23 mouse cellular contexts compared by ENCODE assay signal in genomic region chr8:84668731-84669485, GRCm38 (mm10). TPM values are rescaled to one million over a fixed set of nuclear protein-coding genes. Genes with fewer than 3 reads are reported as not detected.
DNase-seq lines count a peak whose midpoint lies in the region; ATAC-seq and TF ChIP-seq lines count a peak whose summit lies in the region.
"Had no signal": no experiment of that assay in that cellular context is flagged by ENCODE, and none has a peak within 500 bp of the region (broad histone marks: within the 10 kb centered on the region; RNA-seq: fewer than 3 reads in every experiment).

No protein-coding gene starts in this region.

- H3K27ac ChIP-seq in kidney, adult 2 months (ENCODE audit: insufficient read depth, low read depth, low read length): 0 out of 2 replicates have a peak overlapping the region, but pooled peaks have one; percentile 13
- no peak overlapping the region for H3K27ac ChIP-seq in kidney, embryonic 16.5 days (ENCODE audit: low read length)
- H3K27ac ChIP-seq in ES-Bruce4 (ENCODE audit: insufficient read depth, low read length): peak overlapping the region; percentile 78
- H3K27ac ChIP-seq: forebrain, embryonic 15.5 days; heart, embryonic 10.5 days; hindbrain, embryonic 14.5 days; limb, embryonic 13.5 days; liver, embryonic 15.5 days had no signal

- no peaks in the 10 kb centered on the region for H3K9me3 ChIP-seq in kidney, embryonic 16.5 days (ENCODE audit: low read length)
- H3K9me3 ChIP-seq in ES-Bruce4 (replicated peaks; ENCODE audit: control insufficient read depth, insufficient read depth, low read length, poor library complexity, severe bottlenecking): no peaks in the 10 kb centered on the region
- H3K9me3 ChIP-seq: forebrain, embryonic 15.5 days; heart, embryonic 10.5 days; limb, embryonic 13.5 days; liver, embryonic 15.5 days had no signal

- WGBS in kidney, adult 2 months: 50% methylated on average over 6 of the region's 6 CpGs
- 67% methylated on average over 6 of the region's 6 CpGs for WGBS in kidney, embryonic 16.5 days

- intact Hi-C loops in gastrocnemius, postnatal 36 days (cut with DNase I): no loop called here

- no peak for TF ChIP-seq EP300 in ES-Bruce4 (IDR thresholded peaks at IDR 0.05; ENCODE audit: insufficient read depth, low read depth, low read length)

- no peak for TF ChIP-seq POLR2A in kidney, adult 2 months (IDR thresholded peaks at IDR 0.05; ENCODE audit: low read depth, low read length)
- TF ChIP-seq POLR2A in ES-Bruce4 (IDR thresholded peaks at IDR 0.05; ENCODE audit: insufficient read depth, low read length): no peak

- DNase-seq in kidney, adult 2 months: peak; percentile 74
- peak; percentile 41 for DNase-seq in 416B (ENCODE audit: low read depth)
- DNase-seq in kidney, postnatal 25 days: peak; percentile 44 to 56
- DNase-seq in gastrocnemius, postnatal 36 days: no peak
- no peak for DNase-seq in adrenal gland, adult 18-20 months (ENCODE audit: low spot score in 2 of 2)
- DNase-seq: adrenal gland, postnatal 10 days; cerebellum, adult 18-20 months; cerebellum, postnatal 14 days; heart, postnatal 4 days; layer of hippocampus, postnatal 36 days; thymus, adult 2 months had no signal

- H3K4me3 ChIP-seq in kidney, adult 2 months (ENCODE audit: insufficient read depth, low read depth, low read length): no peak overlapping the region
- H3K4me3 ChIP-seq in kidney, embryonic 16.5 days (ENCODE audit: low read length): no peak overlapping the region
- H3K4me3 ChIP-seq in ES-Bruce4 (ENCODE audit: low read depth, low read length): no peak overlapping the region
- H3K4me3 ChIP-seq: forebrain, embryonic 15.5 days; heart, embryonic 10.5 days; limb, embryonic 13.5 days; liver, embryonic 15.5 days had no signal

- H3K4me2 ChIP-seq in kidney, embryonic 16.5 days (replicated peaks; ENCODE audit: low read depth, low read length): no peak overlapping the region
- H3K4me2 ChIP-seq: forebrain, embryonic 15.5 days; hindbrain, embryonic 14.5 days; limb, embryonic 13.5 days; liver, embryonic 15.5 days; midbrain, embryonic 11.5 days had no signal

- no peak overlapping the region for H3K9ac ChIP-seq in kidney, embryonic 16.5 days (replicated peaks; ENCODE audit: low read length)
- H3K9ac ChIP-seq in ES-Bruce4 (ENCODE audit: low read depth, poor library complexity, severe bottlenecking): 0 out of 2 replicates have a peak overlapping the region, but pooled peaks have one; percentile 1
- H3K9ac ChIP-seq: forebrain, embryonic 15.5 days; hindbrain, embryonic 14.5 days; limb, embryonic 13.5 days; liver, embryonic 15.5 days had no signal

- TF ChIP-seq CTCF in kidney, adult 2 months (conservative IDR thresholded peaks at IDR 0.05; ENCODE audit: insufficient read depth, insufficient read length, low read depth, low read length): no peak
- TF ChIP-seq CTCF in ES-Bruce4 (IDR thresholded peaks at IDR 0.05; ENCODE audit: low read depth, low read length): no peak

- H3K27me3 ChIP-seq in kidney, adult 2 months (replicated peaks; ENCODE audit: control insufficient read depth, insufficient read depth, low read length): no peaks in the 10 kb centered on the region
- H3K27me3 ChIP-seq in kidney, embryonic 16.5 days (ENCODE audit: insufficient read depth, low read length): no peaks in the 10 kb centered on the region
- H3K27me3 ChIP-seq in ES-Bruce4 (ENCODE audit: control insufficient read depth, insufficient read depth, low read length, poor library complexity, severe bottlenecking): no peaks in the 10 kb centered on the region
- H3K27me3 ChIP-seq: forebrain, embryonic 15.5 days; limb, embryonic 13.5 days; liver, embryonic 15.5 days had no signal

- H3K36me3 ChIP-seq in kidney, adult 2 months (ENCODE audit: control insufficient read depth, insufficient read depth, low read length): no peaks in the 10 kb centered on the region
- peaks cover 17% of the 10 kb centered on the region; the same call in 1 of the 2 replicates for H3K36me3 ChIP-seq in kidney, embryonic 16.5 days (ENCODE audit: insufficient read depth, low read length)
- peaks cover 28% of the 10 kb centered on the region for H3K36me3 ChIP-seq in ES-Bruce4 (ENCODE audit: control insufficient read depth, insufficient read depth, low read length, poor library complexity, severe bottlenecking)

- H3K4me1 ChIP-seq in kidney, adult 2 months (ENCODE audit: control insufficient read depth, insufficient read depth, low read length): peaks cover 11% of the 10 kb centered on the region
- peaks cover 20% of the 10 kb centered on the region; the same call in 1 of the 2 replicates for H3K4me1 ChIP-seq in kidney, embryonic 16.5 days (ENCODE audit: insufficient read depth, low read length)
- H3K4me1 ChIP-seq in ES-Bruce4 (ENCODE audit: control insufficient read depth, insufficient read depth, low read length): peaks cover 4% of the 10 kb centered on the region

- no peak for ATAC-seq in kidney, embryonic 16.5 days (ENCODE audit: low FRiP score, low TSS enrichment)
- ATAC-seq: forebrain, embryonic 15.5 days; inflammation-experienced regulatory T-cells, adult 6 months had no signal

RNA-seq across cellular contexts. Expression of gene Ier2, which starts 6.3 kb away (rescaled TPM):
- polyA plus RNA-seq in kidney, adult 2 months (2012; rRNA removed): 5.7 and 7.3 TPM in 2 replicates
- 73.5 and 78.0 TPM in 2 replicates for polyA plus RNA-seq in kidney, embryonic 16.5 days (2015; fragmentation: Nextera tagmentation; extraction: Ambion mirVana)
- polyA plus RNA-seq in ES-Bruce4 (2011; ENCODE audit: insufficient read depth, insufficient read length, low read depth, missing spikeins): 42.8 and 44.8 TPM in 2 replicates
- 1 to 10 TPM; 5.6 to 9.3 TPM for total RNA-seq in gastrocnemius, postnatal 36 days (2021)
- 10 to 100 TPM; 20.7 to 24.6 TPM for total RNA-seq in adrenal gland, adult 18-20 months (2021)

RNA-seq across cellular contexts. Expression of gene Trmt1, which starts 17.2 kb away (rescaled TPM):
- polyA plus RNA-seq in kidney, adult 2 months (2012; rRNA removed): 73.7 and 98.9 TPM in 2 replicates
- 81.5 and 82.9 TPM in 2 replicates for polyA plus RNA-seq in kidney, embryonic 16.5 days (2015; fragmentation: Nextera tagmentation; extraction: Ambion mirVana)
- 77.6 and 79.8 TPM in 2 replicates for polyA plus RNA-seq in ES-Bruce4 (2011; ENCODE audit: insufficient read depth, insufficient read length, low read depth, missing spikeins)
- total RNA-seq in gastrocnemius, postnatal 36 days (2021): 10 to 100 TPM; 39.8 to 43.3 TPM
- 10 to 100 TPM; 66.3 to 79.0 TPM for total RNA-seq in adrenal gland, adult 18-20 months (2021)

RNA-seq across cellular contexts. Expression of gene Nacc1, which starts 18.8 kb away (rescaled TPM):
- polyA plus RNA-seq in kidney, adult 2 months (2012; rRNA removed): 85.8 and 93.9 TPM in 2 replicates
- polyA plus RNA-seq in kidney, embryonic 16.5 days (2015; fragmentation: Nextera tagmentation; extraction: Ambion mirVana): 22.5 and 26.7 TPM in 2 replicates
- 89.7 and 97.9 TPM in 2 replicates for polyA plus RNA-seq in ES-Bruce4 (2011; ENCODE audit: insufficient read depth, insufficient read length, low read depth, missing spikeins)
- total RNA-seq in gastrocnemius, postnatal 36 days (2021): 10 to 100 TPM; 18.1 to 20.1 TPM
- 10 to 100 TPM; 71.3 to 77.8 TPM for total RNA-seq in adrenal gland, adult 18-20 months (2021)

RNA-seq across cellular contexts. Expression of gene Lyl1, which starts 32.3 kb away (rescaled TPM):
- polyA plus RNA-seq in kidney, adult 2 months (2012; rRNA removed): 3.2 and 4.1 TPM in 2 replicates
- 7.9 and 8.1 TPM in 2 replicates for polyA plus RNA-seq in kidney, embryonic 16.5 days (2015; fragmentation: Nextera tagmentation; extraction: Ambion mirVana)
- polyA plus RNA-seq in ES-Bruce4 (2011; ENCODE audit: insufficient read depth, insufficient read length, low read depth, missing spikeins): not detected in 2 replicates
- 1 to 10 TPM in 1 of 2 experiments, under 1 TPM in 1; 0.96 to 1.4 TPM for total RNA-seq in gastrocnemius, postnatal 36 days (2021)
- 1 to 10 TPM; 2.7 to 2.8 TPM for total RNA-seq in adrenal gland, adult 18-20 months (2021)

RNA-seq across cellular contexts. Expression of gene G430095P16Rik, which starts 53.9 kb away (rescaled TPM):
- polyA plus RNA-seq in kidney, adult 2 months (2012; rRNA removed): 0.65 and 0.81 TPM in 2 replicates
- polyA plus RNA-seq in kidney, embryonic 16.5 days (2015; fragmentation: Nextera tagmentation; extraction: Ambion mirVana): 2.3 and 2.8 TPM in 2 replicates
- polyA plus RNA-seq in ES-Bruce4 (2011; ENCODE audit: insufficient read depth, insufficient read length, low read depth, missing spikeins): not detected in 2 replicates
- total RNA-seq in gastrocnemius, postnatal 36 days (2021): 1 to 10 TPM in 1 of 2 experiments, not detected in 1; 1.0 TPM
- under 1 TPM; 0.45 to 0.76 TPM for total RNA-seq in adrenal gland, adult 18-20 months (2021)
- total RNA-seq: layer of hippocampus, adult 8-10 months; layer of hippocampus, postnatal 36 days; left cerebral cortex, postnatal 14 days; midbrain, postnatal 0 days had no signal

Comparison
In these comparisons a context has a peak if more than half of its experiments do, and no peak if none do; other contexts are left out.
1. DNase-seq: peak in kidney, adult 2 months (single experiment), 416B (single experiment) and kidney, postnatal 25 days (2 of 2); none in gastrocnemius, postnatal 36 days (0 of 2) and adrenal gland, adult 18-20 months (0 of 2).